ENCODE assay signal across 9 mouse cellular contexts in the genomic region with DNA sequence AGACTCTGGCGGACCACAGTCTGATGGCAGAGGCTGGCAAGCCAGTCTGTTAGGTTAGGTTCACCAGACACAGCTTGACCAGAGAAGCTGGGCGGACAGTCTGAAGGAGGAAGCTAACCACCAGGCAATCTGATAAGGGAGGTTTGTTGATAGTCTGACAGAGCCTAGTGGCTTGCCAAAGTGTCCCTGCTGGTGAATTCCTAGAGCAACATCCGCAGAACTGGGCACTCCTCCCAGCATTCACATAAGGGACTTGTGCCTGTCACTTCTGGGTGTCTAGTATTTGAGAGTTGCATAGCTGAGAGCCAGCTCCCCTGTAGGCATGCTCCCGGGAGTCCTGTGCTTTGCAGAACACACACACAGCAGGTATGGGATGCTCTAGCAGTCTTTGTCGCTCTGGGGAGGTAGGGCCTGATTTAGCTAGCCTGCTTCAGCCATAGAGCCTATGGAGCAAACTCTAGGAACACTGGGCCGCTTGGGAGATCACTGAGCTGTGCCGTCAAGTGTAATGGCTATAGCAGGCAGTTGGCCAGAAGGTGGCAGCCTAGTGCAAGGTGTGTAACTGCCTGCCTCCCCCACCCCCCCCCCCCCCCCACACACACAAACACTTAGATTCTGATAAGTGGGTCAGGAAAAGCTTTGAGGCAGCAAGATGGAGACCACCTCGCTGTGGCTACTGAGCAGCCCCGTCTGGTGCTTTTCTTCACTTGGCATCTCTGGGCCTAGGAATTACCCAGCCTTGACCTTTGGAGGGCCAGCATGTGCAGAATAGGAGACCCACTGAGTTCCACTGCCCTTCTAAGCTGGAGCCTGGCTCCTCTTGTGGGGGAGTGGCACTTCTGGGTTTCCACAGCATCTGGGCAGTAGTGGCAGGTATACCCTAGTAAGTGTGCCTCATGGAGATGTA. TPM values are rescaled to one million over a fixed set of nuclear protein-coding genes. Genes with fewer than 3 reads are reported as not detected.
DNase-seq lines count a peak whose midpoint lies in the region; ATAC-seq and TF ChIP-seq lines count a peak whose summit lies in the region.
"Had no signal": no experiment of that assay in that cellular context is flagged by ENCODE, and none has a peak within 500 bp of the region (broad histone marks: within the 10 kb centered on the region; RNA-seq: fewer than 3 reads in every experiment).

No protein-coding gene starts in this region.

- H3K27ac ChIP-seq in liver, adult 2 months (replicated peaks; ENCODE audit: insufficient read depth, low read depth, low read length) = no peak overlapping the region
- H3K27ac ChIP-seq in liver, embryonic 11.5 days (ENCODE audit: low read depth, low read length) = no peak overlapping the region
- H3K27ac ChIP-seq: liver, embryonic 15.5 days had no signal

- H3K9ac ChIP-seq in liver, adult 2 months (ENCODE audit: low read depth, low read length) = no peak overlapping the region
- no peak overlapping the region for H3K9ac ChIP-seq in liver, embryonic 11.5 days (ENCODE audit: low read depth, low read length)
- H3K9ac ChIP-seq: liver, embryonic 15.5 days had no signal

- H3K79me2 ChIP-seq in liver, adult 2 months (ENCODE audit: control insufficient read depth, insufficient read depth, low read length) = no peaks in the 10 kb centered on the region

- WGBS in liver, adult 2 months = 46% methylated on average over 9 of the region's 9 CpGs
- 40% methylated on average over 9 of the region's 9 CpGs for WGBS in liver, embryonic 11.5 days

- TF ChIP-seq CTCF in liver, adult 2 months (IDR thresholded peaks at IDR 0.05; ENCODE audit: low read depth, low read length) = peak; percentile 77

- ATAC-seq in liver, embryonic 11.5 days (replicated peaks; ENCODE audit: low FRiP score) = no peak

- H3K4me1 ChIP-seq in liver, adult 2 months (ENCODE audit: control insufficient read depth, insufficient read depth, low read length) = peaks cover 9% of the 10 kb centered on the region
- peaks cover 7% of the 10 kb centered on the region for H3K4me1 ChIP-seq in liver, embryonic 11.5 days (replicated peaks; ENCODE audit: control insufficient read depth, insufficient read depth, low read length)

- H3K9me3 ChIP-seq in liver, embryonic 11.5 days (ENCODE audit: control insufficient read depth, low read length) = no peaks in the 10 kb centered on the region
- H3K9me3 ChIP-seq: liver, embryonic 15.5 days had no signal

- H3K36me3 ChIP-seq in liver, adult 2 months (ENCODE audit: control insufficient read depth, insufficient read depth, low read length) = no peaks in the 10 kb centered on the region
- H3K36me3 ChIP-seq in liver, embryonic 11.5 days (ENCODE audit: control insufficient read depth, insufficient read depth, low read length) = no peaks in the 10 kb centered on the region
- H3K36me3 ChIP-seq: liver, embryonic 15.5 days had no signal

- H3K27me3 ChIP-seq in liver, adult 2 months (ENCODE audit: control insufficient read depth, insufficient read depth, low read length) = no peaks in the 10 kb centered on the region
- H3K27me3 ChIP-seq in liver, embryonic 11.5 days (replicated peaks; ENCODE audit: control insufficient read depth, insufficient read depth, low read length) = no peaks in the 10 kb centered on the region
- H3K27me3 ChIP-seq: liver, embryonic 15.5 days had no signal

- DNase-seq in adrenal gland, adult 18-20 months (ENCODE audit: low spot score in 2 of 2) = peak; percentile 41 to 54
- DNase-seq in adrenal gland, adult 8-10 months = no peak
- peak; percentile 43 for DNase-seq in liver, adult 2 months (ENCODE audit: extremely low read depth, low read depth, low spot score)
- no peak for DNase-seq in liver, embryonic 11.5 days (ENCODE audit: low spot score)
- DNase-seq in cerebellum, postnatal 36 days = peak; percentile 53 to 58
- DNase-seq in kidney, adult 9 months = peak; percentile 84
- peak; percentile 67 for DNase-seq in lung, postnatal 25 days (ENCODE audit: low spot score)
- peak; percentile 63 for DNase-seq in thymus, postnatal 14 days

- H3K4me3 ChIP-seq in liver, adult 2 months (ENCODE audit: insufficient read depth, low read depth, low read length) = no peak overlapping the region
- H3K4me3 ChIP-seq in liver, embryonic 11.5 days (ENCODE audit: low read depth, low read length) = no peak overlapping the region
- H3K4me3 ChIP-seq: liver, embryonic 15.5 days had no signal

- no peak overlapping the region for H3K4me2 ChIP-seq in liver, embryonic 11.5 days
- H3K4me2 ChIP-seq: liver, embryonic 15.5 days had no signal

- no peak for TF ChIP-seq POLR2A in liver, adult 2 months (IDR thresholded peaks at IDR 0.05; ENCODE audit: extremely low read depth, insufficient read depth, low read length)

RNA-seq across cellular contexts. Expression of a gene that starts 2.2 kb away (rescaled TPM):
- 10 to 100 TPM in 1 of 2 experiments, 1 to 10 TPM in 1; 5.5 to 11.0 TPM for total RNA-seq in adrenal gland, adult 18-20 months (2021)
- total RNA-seq in adrenal gland, adult 8-10 months (2022) = 1 to 10 TPM; 4.8 to 8.3 (median 6.0) TPM
- total RNA-seq in liver, adult 2 months (2014; rRNA removed) = 2.2 and 2.6 TPM in 2 replicates
- polyA plus RNA-seq in liver, adult 2 months (2012; rRNA removed) = 9.4 and 10.6 TPM in 2 replicates
- polyA plus RNA-seq in liver, embryonic 11.5 days (2014; fragmentation: Nextera tagmentation; extraction: Ambion mirVana) = 17.7 and 20.4 TPM in 2 replicates

RNA-seq across cellular contexts. Expression of a gene that starts 48.2 kb away (rescaled TPM):
- 1 to 10 TPM in 1 of 2 experiments, under 1 TPM in 1; 0.53 to 1.3 TPM for total RNA-seq in adrenal gland, adult 18-20 months (2021)
- 1 to 10 TPM in 3 of 4 experiments, under 1 TPM in 1; 0.64 to 2.6 (median 1.9) TPM for total RNA-seq in adrenal gland, adult 8-10 months (2022)
- total RNA-seq in liver, adult 2 months (2014; rRNA removed) = not detected in 2 replicates
- polyA plus RNA-seq in liver, adult 2 months (2012; rRNA removed) = 0.20 TPM in 1 of 2 replicates, not detected in the other
- polyA plus RNA-seq in liver, embryonic 11.5 days (2014; fragmentation: Nextera tagmentation; extraction: Ambion mirVana) = 0.93 and 1.3 TPM in 2 replicates

Comparison
In these comparisons a context has a peak if more than half of its experiments do, and no peak if none do; other contexts are left out.
1. DNase-seq: peak in adrenal gland, adult 18-20 months (2 of 2), liver, adult 2 months (single experiment), cerebellum, postnatal 36 days (2 of 2), kidney, adult 9 months (single experiment), lung, postnatal 25 days (single experiment) and thymus, postnatal 14 days (single experiment); none in adrenal gland, adult 8-10 months (single experiment) and liver, embryonic 11.5 days (single experiment).